Mouse (Mus musculus) C2C12 (cell line): ENCODE data around the gene Pccb. TPM values are rescaled to one million over a fixed set of nuclear protein-coding genes. Genes with fewer than 3 reads are reported as not detected.

ENCODE experiments used
- H3K27me3 ChIP-seq: one replicate; pipeline ENCODE4 v1.6.1; 2011; ENCODE audit not compliant: control insufficient read depth, insufficient read depth, insufficient read length
- H3K36me3 ChIP-seq: one replicate; pipeline ENCODE4 v1.6.1; 2011; ENCODE audit not compliant: control insufficient read depth, insufficient read depth
- H3K4me3 ChIP-seq: one replicate; pipeline ENCODE4 v1.5.1; 2011; ENCODE audit warnings: mild to moderate bottlenecking, control low read depth; ENCODE audit not compliant: poor library complexity, insufficient read depth, severe bottlenecking
- H3K79me2 ChIP-seq: one replicate; pipeline ENCODE4 v1.6.1; 2011; ENCODE audit not compliant: control insufficient read depth, insufficient read depth
- H3K79me3 ChIP-seq: one replicate; pipeline ENCODE4 v1.6.1; 2011; ENCODE audit warnings: low read depth, control low read depth
- H3ac ChIP-seq: one replicate; pipeline ENCODE3; 2011; ENCODE audit warnings: low read depth; ENCODE audit not compliant: control insufficient read depth, insufficient read length
- CEBPB ChIP-seq: IDR thresholded peaks from one replicate; pipeline ENCODE4 v1.6.1; 2011; ENCODE audit warnings: low read depth, mild to moderate bottlenecking, control low read depth, moderate library complexity
- CTCF ChIP-seq: IDR thresholded peaks from one replicate; pipeline ENCODE4 v1.5.1; 2011; ENCODE audit not compliant: control insufficient read depth, insufficient read depth, insufficient read length
- FOSL1 ChIP-seq: IDR thresholded peaks from one replicate; pipeline ENCODE4 v1.8.0; 2011; ENCODE audit warnings: mild to moderate bottlenecking, low read length; ENCODE audit not compliant: poor library complexity, insufficient read depth, severe bottlenecking
- MAX ChIP-seq: IDR thresholded peaks from one replicate; pipeline ENCODE4 v1.6.1; 2011; ENCODE audit warnings: mild to moderate bottlenecking, control low read depth
- MYOD1 ChIP-seq: IDR thresholded peaks from one replicate; pipeline ENCODE4 v1.6.1; 2011; ENCODE audit warnings: low read depth; ENCODE audit not compliant: control insufficient read depth, insufficient read length
- MYOG ChIP-seq: IDR thresholded peaks from one replicate; pipeline ENCODE4 v1.6.1; 2011; ENCODE audit not compliant: control insufficient read depth, insufficient read length; ENCODE audit errors: extremely low read depth
- USF1 ChIP-seq: IDR thresholded peaks from one replicate; pipeline ENCODE4 v1.6.1; 2011; ENCODE audit warnings: low read depth, mild to moderate bottlenecking, control low read depth, moderate library complexity
- polyA plus RNA-seq: library from polyadenylated mRNA; unstranded; fragments of >200 nt; fragmentation: generic; extraction: Trizol; gene quantifications from one replicate; pipeline ENCODE4 v1.2.1, GENCODE M21; 2012; ENCODE audit warnings: missing spikeins

The Pccb gene
- polyA plus RNA-seq, 1 experiment: 17.5 TPM

DNA sequence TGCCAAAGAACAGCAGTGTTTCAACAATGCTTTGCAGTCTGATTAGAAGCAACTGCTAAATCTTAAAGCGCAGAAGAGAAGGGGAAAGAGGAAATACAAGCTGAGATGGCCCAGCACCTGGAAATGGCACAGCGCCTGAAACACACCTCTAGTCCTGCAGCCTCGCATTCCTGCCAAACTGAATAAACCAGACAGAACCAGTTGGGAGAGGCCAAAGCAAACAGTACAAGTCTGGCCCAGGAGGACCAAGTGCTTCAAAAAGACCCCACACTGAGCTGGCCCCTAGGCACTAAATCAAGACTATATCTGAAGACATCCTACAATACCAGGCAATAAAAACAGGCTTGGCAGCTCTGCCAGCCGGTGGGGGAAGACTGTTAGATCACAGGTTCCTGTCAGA lies 28.8 kb downstream of the Pccb start:
- no peaks in the 10 kb centered on the region for H3K79me3 ChIP-seq
- no peak overlapping the region for H3K4me3 ChIP-seq
- no peak overlapping the region for H3ac ChIP-seq
- H3K79me2 ChIP-seq: no peaks in the 10 kb centered on the region
- TF ChIP-seq CEBPB: no peak
- no peaks in the 10 kb centered on the region for H3K27me3 ChIP-seq
- H3K36me3 ChIP-seq: no peaks in the 10 kb centered on the region

- no peaks in the 10 kb centered on the region for H3K36me3 ChIP-seq
- H3K79me3 ChIP-seq: no peaks in the 10 kb centered on the region
- TF ChIP-seq CTCF: no peak
- no peak for TF ChIP-seq MYOG
- TF ChIP-seq USF1: no peak
- TF ChIP-seq FOSL1: no peak
- no peak for TF ChIP-seq MAX
- no peak for TF ChIP-seq MYOD1
- no peak overlapping the region for H3K4me3 ChIP-seq
- no peak overlapping the region for H3ac ChIP-seq
- H3K27me3 ChIP-seq: no peaks in the 10 kb centered on the region
- H3K79me2 ChIP-seq: no peaks in the 10 kb centered on the region
Observed at GRCm38 (mm10) chr9:101003302-101003701, 31.4 kb downstream of the Pccb start.

GRCm38 (mm10) chr9:101002841-101003240 lies 31.9 kb downstream of the Pccb start:
- no peak for TF ChIP-seq MAX
- TF ChIP-seq USF1: no peak
- TF ChIP-seq CTCF: no peak
- no peaks in the 10 kb centered on the region for H3K36me3 ChIP-seq
- no peaks in the 10 kb centered on the region for H3K79me3 ChIP-seq
- H3ac ChIP-seq: no peak overlapping the region
- H3K79me2 ChIP-seq: no peaks in the 10 kb centered on the region
- H3K4me3 ChIP-seq: no peak overlapping the region
- H3K27me3 ChIP-seq: no peaks in the 10 kb centered on the region

- no peaks in the 10 kb centered on the region for H3K79me2 ChIP-seq
- H3ac ChIP-seq: no peak overlapping the region
- no peak for TF ChIP-seq FOSL1
- TF ChIP-seq USF1: no peak
- no peak for TF ChIP-seq MYOD1
- no peak for TF ChIP-seq MYOG
- TF ChIP-seq CEBPB: no peak
- no peak for TF ChIP-seq MAX
- no peak for TF ChIP-seq CTCF
- H3K79me3 ChIP-seq: no peaks in the 10 kb centered on the region
- no peak overlapping the region for H3K4me3 ChIP-seq
- no peaks in the 10 kb centered on the region for H3K27me3 ChIP-seq
- H3K36me3 ChIP-seq: no peaks in the 10 kb centered on the region
Observed at GRCm38 (mm10) chr9:101002053-101002452, 32.6 kb downstream of the Pccb start.

DNA sequence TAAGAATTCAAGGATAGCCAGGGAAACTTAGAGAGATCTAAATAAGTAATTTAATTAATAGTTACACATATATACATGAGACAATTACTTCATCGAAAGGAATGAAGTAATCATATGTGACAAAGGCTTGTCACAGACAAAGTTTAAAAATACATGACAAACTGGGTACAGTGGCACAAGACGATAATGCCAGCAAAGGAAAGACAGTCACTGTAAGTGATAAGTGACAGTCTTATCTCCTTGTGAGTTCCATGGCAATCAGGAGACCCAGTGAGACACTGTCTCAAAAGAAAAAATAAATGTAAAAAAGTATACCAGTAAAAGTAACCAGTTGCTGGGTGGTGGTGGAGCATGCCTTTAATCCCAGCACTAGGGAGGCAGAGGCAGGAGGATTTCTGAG lies 37.6 kb downstream of the Pccb start:
- Histone ChIP-seq H3ac (no peak overlapping the region), H3K27me3 (no peaks in the 10 kb centered on the region), H3K79me3 (no peaks in the 10 kb centered on the region), H3K36me3 (no peaks in the 10 kb centered on the region), H3K4me3 (no peak overlapping the region), H3K79me2 (no peaks in the 10 kb centered on the region)
- TF ChIP-seq CTCF (no peak), MAX (no peak), CEBPB (no peak)

DNA sequence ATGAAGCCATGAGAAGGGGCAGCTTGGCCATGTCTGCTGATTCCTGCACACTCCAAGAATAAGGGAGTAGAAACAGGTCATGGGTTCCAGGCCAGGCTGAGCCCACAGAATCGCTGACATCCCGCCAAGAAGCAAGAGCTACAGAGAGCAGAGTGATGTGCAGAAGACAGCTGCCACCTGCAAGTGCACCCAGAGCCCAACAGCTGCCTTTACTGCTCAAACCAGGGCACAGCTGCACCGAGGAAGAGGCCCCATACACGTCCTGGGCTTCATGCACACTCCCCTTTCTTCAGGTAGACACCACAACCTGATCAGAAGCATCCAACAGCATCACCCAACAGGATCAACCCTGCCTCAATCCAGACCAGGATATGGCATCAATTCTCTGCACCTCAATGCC lies 40.8 kb downstream of the Pccb start:
- TF ChIP-seq USF1: no peak
- no peak for TF ChIP-seq MAX
- no peak for TF ChIP-seq CEBPB
- no peak for TF ChIP-seq MYOD1
- no peak for TF ChIP-seq CTCF
- no peak for TF ChIP-seq FOSL1
- TF ChIP-seq MYOG: no peak
- no peaks in the 10 kb centered on the region for H3K79me2 ChIP-seq
- H3K79me3 ChIP-seq: no peaks in the 10 kb centered on the region
- H3K27me3 ChIP-seq: no peaks in the 10 kb centered on the region
- H3K4me3 ChIP-seq: no peak overlapping the region
- no peaks in the 10 kb centered on the region for H3K36me3 ChIP-seq
- H3ac ChIP-seq: no peak overlapping the region

GRCm38 (mm10) chr9:100992191-100992590 lies 42.5 kb downstream of the Pccb start:
- no peaks in the 10 kb centered on the region for H3K79me2 ChIP-seq
- no peak for TF ChIP-seq MYOD1
- no peak for TF ChIP-seq CEBPB
- no peak for TF ChIP-seq MAX
- no peak for TF ChIP-seq FOSL1
- no peak for TF ChIP-seq USF1
- TF ChIP-seq MYOG: no peak
- H3K36me3 ChIP-seq: no peaks in the 10 kb centered on the region
- no peak overlapping the region for H3ac ChIP-seq
- H3K27me3 ChIP-seq: no peaks in the 10 kb centered on the region
- H3K4me3 ChIP-seq: no peak overlapping the region
- H3K79me3 ChIP-seq: no peaks in the 10 kb centered on the region
